Mouse (Mus musculus): Measurements from ENCODE around the gene Wnk1.
"Not testable (repeated sequence)": the region's sequence is repeated elsewhere in the genome, so short reads cannot be mapped to it uniquely, and the experiment has no call there.

The Wnk1 gene

DNA sequence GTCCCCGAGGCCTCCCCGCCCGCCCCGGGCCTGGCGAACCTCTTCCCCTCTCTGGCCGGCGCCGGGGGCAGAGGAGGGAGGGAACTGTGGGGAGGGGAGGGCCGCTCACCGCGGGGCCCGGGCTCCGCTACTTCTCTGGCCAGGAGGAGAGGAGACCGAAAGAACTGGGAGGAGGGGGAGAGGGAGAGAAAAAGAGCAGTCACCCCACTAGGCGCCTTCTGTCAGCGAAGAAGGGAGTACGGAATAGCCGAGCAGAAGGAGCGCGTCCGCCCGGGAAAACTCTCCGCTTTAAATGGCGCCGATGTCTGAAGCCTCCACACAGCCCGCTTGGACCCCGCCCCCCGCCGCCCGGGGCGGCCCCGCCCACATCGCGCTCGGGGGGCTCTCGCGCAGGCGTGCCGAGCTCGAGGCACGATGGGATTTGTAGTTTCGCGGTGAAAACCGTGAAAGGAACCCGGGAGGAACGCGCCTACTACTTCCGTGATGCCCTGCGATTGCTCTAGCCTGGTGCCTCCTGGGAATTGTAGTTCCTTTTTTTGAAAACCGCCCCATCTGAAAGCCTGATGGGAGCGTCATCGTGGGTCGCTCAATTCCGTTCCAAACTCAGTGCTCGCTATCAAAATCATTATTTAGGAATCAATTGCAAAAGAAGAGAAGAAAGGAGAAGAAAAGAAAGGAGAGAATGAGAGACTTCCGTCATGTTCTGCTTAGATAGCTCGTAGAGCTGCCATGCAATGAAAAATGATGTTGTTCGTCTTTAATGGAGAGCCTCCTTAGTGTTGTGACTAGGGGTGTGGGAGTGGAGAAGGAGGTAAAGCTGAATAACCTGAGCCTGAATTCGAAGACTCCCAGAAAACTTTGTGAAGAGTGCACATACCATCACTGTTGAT lies at the start of gene Wnk1:
Gene Wnk1 (minus strand): TSS at position 307 of the 890 bp plus-strand sequence.
- peak; percentile 97 for DNase-seq (ENCODE audit: low spot score)

DNA sequence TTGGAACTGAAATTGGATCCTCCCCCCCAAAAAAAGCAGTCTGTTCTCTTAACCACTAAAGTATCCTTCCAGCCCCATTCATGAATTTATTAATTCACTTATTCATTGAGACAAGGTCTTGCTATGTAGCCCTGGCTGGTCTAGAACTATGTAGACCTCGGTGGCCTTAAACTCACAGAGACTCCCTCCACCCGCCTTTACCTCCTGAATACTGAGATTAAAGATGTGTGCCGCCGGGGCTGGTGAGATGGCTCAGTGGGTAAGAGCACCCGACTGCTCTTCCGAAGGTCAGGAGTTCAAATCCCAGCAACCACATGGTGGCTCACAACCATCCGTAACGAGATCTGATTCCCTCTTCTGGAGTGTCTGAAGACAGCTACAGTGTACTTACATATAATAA lies 48.6 kb upstream of the Wnk1 start:
- DNase-seq (ENCODE audit: low spot score) = not testable (repeated sequence)

DNA sequence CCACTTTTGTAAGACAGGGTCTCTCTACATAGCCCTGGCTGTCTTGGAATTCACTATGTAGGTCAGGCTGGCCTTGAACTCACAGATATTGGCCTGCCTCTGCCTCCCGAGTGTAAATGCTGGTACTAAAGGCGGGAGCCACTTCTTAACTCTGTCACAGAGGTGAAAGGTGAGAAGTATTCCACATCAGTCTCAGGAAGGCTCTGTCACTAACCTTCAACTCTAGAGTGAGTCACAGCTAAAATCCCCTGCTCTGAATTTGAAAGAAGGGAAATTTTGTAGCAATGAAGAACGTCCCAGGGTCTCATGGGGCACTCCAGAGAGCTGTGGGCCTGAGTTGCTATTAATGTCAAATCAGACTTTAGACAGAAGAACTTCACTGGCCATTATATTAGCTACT lies 47.4 kb upstream of the Wnk1 start:
- DNase-seq (ENCODE audit: low spot score) = no peak

DNA sequence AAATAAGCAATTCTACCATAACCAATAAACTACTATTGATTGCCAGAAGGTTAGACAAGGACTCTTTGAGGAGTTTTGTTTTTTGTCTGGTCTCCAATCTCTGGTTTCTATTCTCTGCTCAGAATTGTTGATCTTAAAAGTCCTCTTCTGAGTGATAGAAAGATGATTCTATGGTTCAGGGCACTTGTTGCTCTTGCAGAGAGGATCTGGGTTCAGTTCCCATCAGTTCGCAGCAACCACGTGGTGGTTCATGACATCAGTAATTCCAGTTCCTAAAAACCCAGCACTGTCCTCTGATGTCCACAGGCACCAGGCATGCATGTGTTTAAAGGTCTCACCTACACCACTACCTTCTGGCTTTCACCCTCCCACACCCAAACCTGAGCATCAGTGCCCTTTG lies 46.5 kb upstream of the Wnk1 start:
- no peak for DNase-seq (ENCODE audit: low spot score)

DNA sequence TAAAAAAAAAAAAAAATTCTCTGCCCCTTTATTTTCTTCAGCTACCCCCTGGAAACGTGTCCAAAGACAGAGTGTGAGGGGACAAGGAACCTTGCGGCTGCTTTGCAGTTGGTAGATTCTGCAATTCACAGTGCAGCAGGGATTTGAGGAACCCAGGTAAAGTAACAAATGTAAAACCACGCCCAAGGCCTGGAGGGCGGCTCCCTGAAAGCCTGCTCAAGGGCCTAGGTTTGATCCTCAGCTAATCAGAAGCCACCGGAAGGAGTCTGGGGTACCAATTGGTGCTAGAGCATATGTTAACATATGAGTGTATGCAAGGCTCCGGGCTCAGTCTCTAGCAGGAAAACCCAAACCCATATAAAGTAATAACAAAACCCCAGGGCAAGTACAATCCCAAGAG lies 45.0 kb upstream of the Wnk1 start:
- DNase-seq (ENCODE audit: low spot score) = no peak

DNA sequence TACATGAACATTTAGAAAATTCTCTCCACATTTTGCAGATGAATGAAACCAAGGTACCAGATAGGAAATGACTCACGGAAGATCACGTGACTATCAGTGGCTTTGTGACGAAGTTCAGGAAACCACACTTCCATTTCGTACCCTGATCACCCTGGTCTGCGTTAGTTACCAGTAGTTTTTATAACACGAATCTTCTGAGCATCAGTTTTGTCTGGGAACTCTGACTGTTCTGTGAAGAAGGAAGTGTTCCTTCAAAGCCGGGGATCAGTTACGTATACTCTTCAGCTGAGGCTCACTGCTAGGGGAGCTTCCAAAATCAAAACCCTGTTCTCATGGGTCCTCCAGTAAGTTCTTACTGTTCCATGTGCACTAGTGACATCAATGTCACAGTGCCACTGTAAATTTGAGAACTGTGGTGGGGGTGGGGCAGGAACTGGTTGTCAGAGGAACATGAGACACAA lies 44.5 kb upstream of the Wnk1 start:
- no peak for DNase-seq (ENCODE audit: low spot score)

DNA sequence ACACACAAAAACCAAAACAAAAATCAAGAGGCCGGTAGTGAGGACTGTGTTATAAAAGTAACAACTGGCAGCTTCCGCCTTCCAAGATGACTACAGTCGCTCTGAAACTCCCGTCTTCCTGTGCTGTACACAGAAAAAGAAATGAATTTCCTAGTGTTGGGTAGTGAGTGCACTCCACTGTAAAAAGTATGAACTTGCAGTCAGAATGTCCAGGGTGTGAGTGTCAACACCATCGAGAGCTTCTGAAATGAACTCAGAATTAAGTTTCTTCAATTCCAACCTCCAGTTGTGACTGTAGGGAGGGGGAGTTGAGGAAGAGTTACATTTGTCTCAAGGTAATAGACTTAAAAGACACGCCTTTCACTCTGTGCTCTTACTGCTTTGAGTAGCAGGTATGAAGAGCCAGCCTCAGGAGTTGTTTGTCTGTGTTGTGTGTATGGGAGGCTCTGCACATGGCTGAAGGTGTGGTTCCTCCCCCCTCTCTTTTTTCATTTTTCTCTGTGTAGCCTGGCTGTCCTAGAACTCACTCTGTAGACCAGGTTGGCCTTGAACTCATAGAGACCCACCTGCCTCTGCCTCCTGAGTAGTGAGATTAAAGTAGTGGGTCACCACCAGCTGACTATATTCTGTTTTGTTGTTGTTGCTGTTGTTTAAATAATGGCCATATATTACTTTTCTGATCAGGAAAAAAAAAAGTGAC lies 43.9 kb upstream of the Wnk1 start:
- no peak for DNase-seq (ENCODE audit: low spot score)

DNA sequence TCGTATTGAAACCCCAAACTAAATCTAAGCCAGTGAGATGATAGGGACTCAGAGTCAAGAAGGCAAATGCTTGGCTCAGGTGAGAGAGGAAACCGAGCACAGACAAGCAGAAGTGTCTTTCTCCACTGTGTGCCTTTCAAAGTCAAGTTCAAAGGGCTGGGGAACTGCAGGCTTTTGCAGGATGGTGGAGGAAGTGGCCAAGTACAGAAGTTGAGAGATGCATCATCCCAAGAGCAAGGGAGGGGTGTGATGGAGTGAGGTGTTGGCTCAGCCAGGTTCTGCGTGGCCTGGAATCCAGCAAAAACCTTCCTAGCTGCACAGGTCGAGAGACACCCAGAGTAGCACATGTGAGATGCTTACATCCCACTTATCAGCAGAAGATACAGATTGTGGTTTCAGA lies 43.0 kb upstream of the Wnk1 start:
- DNase-seq (ENCODE audit: low spot score) = no peak

DNA sequence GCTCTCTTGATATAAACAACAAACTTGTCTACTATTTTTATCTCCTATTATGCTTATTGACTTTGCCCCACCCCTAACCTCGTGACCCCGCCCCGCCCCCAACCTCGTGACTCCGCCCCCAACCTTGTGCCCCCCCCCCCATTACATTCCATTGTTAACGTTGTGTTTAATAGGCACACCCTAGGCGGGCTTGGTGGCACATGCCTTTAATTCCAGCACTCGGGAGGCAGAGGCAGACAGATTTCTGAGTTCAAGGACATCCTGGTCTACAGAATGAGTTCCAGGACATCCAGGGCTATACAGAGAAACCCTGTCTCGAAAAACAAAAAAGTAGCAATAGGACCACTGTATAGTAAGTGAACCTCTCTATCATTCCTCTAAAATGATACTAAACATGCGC lies 41.1 kb upstream of the Wnk1 start:
- DNase-seq (ENCODE audit: low spot score) = no peak

DNA sequence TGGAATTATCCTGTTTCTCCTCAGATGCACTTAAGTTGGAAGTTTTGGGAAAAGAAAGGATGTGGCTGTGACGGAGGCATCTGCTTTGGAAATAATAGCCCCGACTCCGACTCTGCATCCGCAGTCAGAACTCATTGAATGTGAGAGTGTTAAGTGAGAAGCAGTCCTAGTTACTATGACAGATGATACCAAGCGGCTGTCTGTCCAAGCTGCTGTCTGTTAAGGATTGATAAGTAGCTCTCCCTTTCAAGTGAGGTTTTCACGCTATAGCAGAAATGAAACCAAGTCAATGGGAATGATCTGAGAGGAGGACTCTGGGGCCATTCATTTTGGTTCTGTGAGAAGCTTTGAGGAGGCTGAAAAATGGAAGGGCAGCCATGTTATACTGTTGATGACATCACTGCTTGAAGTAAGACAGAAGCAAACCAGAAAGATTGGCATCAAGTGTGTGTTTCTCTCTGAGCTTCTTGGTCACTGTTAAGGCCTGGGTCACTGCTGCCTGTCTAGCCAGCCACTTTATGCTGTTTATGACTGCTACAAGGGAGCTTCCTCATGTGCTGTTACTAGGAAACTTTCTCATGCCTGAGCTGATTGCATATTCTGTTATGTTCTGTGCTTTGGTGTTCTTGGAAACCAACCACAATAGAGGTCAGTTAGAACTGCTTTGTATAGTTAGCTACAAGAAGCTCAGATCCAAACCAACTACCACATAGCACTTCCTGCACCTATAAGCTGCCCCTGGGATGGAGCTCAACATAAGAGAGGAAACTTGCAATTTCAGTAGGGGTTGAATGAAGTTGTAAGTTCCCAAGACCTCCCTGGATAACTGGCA lies 38.4 kb upstream of the Wnk1 start:
- no peak for DNase-seq (ENCODE audit: low spot score)

DNA sequence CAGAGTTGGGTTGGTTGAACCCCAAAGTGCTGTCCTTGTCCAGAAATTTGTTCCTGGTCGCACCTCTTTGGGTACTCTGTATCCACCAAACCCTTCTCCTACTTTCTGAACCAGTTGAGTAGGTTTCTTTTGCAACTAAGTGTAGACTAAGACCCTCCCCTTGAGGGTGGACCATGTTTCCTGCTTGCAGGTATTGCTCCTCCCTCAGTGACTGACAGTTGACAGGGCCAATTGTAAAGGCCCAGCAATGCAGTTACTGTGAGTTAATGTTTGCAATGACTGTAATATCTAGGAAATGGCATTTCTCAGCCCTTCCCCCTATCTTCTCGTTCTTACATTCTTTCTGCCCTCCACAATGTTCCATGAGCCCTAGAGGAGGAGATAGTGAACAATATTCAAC lies 34.2 kb upstream of the Wnk1 start:
- no peak for DNase-seq (ENCODE audit: low spot score)

DNA sequence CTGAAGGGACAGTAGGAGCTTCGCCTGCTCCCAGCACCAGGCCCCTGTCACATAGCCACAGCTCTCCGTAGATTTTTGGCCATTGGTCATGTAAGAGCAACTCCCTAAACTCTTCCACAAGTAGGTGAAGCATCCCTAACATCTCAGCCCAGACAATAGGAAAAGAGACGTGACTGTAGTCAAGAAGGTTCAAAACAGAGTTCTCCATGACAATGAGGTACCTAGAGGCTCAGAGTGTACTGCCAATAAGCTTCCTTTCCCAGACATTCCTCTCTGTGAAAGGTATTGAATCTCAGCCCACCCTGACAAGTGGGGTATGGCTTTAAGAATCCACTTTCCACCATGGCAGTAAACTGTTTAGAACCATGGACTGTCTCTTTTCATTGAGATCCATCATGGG lies 31.1 kb upstream of the Wnk1 start:
- DNase-seq (ENCODE audit: low spot score) = no peak

DNA sequence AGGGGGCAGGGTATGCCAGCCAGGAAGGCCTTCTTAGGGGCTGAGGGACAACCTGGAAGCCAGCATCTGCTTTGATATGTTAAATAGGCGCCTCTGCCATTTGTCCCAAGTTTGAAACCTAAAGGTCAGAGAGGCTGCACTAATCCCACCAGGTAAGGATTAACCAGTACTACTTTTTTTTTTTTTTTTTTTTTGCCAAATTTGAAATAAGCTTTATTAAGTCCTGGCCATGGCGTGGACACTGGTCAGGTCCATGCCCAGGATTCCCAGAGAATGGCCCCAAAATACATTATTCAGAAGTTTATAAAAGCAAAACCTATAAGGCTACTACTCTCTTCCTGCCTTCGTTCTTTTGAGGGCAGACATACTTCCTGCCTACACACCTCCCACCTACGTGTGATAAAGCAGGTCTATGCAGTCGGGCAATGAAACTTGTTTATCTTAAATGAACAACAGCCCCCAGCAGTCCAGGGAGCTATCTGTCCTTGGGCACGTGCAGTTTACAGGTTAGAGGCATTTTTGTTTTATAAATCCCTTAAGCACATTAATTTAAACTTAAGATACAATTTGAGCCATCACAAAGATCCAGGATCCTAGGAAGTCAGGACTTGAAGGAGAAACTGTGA lies 27.2 kb upstream of the Wnk1 start:
- DNase-seq (ENCODE audit: low spot score) = no peak

DNA sequence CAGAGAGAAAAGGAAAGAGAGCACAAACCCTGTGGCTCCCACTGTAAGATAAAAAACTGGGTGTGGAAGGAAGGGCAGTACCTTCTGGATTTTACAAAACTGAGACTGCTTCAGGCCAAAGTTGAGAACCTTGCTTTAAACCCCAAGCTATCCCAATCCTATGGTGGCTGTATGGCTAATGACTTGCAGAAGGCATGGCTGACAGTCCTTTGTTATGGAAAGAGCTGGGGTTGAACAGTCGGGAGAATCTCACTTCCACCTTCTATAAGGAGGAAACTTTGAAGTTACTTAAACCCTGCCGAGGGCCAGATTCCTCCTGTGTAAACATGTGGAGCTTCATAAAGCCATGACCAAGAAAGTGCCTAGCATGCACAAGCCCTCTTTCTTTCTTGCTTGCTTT lies 26.2 kb upstream of the Wnk1 start:
- DNase-seq (ENCODE audit: low spot score) = no peak

DNA sequence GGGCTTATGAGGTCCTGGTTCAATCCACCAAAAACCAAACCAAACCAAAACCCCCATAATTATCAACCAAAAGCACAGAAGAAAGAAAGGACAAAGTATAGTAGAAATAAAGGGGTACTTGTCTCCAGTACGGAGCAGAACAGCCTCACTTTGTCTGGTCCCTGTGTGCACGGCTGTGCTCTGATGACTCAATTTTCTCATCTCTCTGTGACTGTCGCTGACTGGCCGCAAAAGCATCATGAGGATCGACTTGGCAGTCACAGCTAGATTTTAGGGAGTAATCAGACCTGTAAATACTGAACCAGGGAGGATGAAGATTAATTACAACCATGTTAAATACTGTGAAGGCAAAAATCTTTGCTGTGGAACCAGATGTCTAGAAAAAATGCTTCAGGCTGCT lies 24.5 kb upstream of the Wnk1 start:
- no peak for DNase-seq (ENCODE audit: low spot score)

DNA sequence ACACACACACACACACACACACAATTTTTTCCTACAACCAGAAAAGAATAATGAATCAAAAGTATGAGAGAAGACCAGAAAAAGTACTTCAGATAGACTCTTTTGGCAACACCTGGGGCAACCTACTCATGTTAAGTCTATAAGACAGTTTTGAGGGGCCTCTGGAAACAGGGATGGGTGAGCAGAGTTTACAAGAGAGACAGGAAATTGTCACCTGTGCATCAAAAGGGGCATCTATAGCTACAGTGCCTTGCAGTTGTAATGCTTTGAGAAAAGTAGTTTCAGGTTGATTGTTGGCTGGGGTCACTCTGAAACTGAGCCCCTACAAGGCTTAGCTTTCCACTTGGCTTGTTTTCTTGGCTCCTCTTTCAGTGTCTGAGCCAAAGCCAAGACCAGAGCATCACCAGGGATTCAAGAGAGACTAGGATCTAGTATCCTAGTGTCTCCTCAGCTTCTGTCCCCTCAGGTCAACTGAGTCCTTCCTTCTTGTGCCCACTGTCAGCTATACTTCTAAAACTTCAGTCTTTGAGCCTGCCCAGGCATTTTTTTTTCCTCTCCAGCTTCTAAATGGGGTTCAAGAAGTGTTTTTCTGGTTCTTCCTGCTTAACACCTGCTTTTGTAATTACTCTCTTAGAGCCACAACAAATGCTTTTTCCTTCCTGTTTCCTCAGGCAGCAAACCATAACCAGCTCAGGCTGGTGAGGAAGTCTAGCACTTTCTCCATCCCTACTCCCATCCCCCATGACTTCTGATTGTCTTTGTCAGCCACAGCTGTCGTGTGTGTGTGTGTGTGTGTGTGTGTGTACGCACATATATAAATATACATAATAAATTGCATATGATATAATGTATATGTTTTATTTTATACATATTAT lies 17.4 kb upstream of the Wnk1 start:
- DNase-seq (ENCODE audit: low spot score) = no peak

DNA sequence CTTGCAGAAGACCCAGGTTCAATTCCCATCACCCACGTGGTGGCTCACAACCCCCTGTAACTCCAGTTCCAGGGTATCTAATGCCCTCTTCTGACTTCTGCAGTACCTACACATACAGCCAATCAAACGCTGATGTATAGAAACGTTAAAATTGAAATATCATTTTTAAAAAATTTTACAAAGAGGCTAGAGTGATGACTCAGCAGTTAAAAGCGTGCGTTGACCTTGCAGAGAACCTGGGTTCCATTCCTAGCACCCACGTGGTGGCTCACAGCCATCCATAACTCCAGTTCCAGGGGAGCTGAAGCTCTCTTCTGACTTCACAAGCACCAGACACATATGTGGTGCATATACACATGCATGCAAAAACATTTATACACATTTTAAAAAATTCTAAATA lies 15.9 kb upstream of the Wnk1 start:
- no peak for DNase-seq (ENCODE audit: low spot score)

DNA sequence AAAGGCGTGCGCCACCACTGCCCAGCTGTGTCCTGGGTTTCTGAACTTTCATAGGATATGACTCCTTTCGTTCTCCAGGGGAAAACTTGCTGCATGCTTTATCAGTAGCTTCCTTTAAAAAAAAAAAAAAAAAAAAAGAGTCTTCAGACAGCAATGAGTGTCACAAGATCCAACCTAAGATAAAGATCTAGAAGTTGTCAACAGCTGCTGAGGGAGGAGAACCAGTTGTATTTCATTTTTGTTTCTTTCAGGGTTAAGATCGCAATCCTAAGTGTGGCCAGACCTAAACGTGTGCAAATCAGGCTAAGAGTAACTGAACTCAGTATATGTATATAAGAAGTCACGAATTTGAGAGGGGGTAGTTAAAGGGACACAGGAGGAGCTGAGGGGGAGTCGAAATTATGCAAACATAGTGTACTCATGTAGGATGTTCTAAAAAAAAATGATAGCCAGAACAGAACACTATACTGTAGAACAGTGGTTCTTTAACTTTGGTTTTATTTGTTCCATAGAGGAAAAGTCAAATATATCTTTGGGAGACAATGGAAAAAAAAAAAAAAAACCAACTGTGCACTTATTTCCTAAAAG lies 9.3 kb upstream of the Wnk1 start:
- DNase-seq (ENCODE audit: low spot score) = no peak

DNA sequence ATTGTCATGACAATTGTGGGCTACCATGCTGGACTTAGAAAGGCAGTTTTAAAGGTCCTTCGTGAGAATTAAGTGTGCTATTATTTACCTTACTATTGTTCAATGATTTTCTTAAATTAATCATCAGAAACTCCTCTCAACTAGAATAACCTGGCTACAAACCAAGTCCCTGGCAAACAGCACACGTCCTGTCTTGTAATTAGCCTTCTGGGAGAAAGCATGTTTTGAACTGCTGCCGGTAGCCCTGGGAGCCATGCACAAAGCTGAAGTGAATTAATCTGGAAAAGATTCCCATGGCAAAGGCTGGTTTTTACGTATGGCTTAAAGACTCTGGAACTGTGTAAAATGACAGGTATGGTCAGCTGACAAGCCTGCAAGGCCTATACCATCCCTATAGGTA lies 6.9 kb upstream of the Wnk1 start:
- no peak for DNase-seq (ENCODE audit: low spot score)

DNA sequence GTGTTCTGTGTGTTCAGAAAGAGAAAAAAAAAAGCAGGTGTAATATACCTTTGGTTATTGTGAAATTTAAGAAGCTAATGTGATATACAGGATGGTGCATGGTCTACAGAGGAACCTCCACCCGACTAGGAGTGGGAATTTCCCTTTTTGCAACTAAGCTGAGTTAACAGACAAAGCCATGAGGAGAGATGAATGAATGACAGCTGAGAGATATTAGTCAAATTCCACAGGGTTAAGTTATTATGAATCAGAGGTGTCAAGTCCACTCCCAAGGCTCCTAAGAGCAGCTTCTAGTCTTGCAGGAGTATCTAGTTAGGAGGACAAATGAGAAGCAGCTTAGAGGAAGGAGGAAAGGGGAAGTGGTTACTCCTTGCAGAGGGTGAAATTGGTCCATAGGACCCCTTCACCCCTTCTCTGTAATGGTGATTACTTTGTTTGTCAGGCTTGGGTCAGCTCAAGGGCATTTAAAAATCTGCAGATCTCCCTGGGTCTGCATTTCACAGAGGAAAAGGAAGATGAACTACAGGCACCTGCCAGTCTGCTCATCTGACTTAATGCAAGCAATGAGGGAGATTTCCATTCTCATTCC lies 4.3 kb upstream of the Wnk1 start:
- no peak for DNase-seq (ENCODE audit: low spot score)

DNA sequence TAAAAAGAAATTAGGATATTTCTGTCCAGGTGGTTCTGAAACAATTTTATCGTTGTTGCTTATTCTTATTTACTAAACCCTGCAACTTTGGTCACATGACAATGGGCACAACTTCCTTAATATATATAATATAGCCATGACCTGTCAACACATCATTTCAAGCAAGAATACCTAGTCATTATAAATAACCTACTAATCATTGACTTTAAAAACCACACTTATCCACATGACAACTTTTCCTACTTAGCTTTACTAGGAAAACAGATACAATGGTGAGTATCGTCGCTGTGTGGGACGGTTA lies 2.0 kb upstream of the Wnk1 start:
- no peak for DNase-seq (ENCODE audit: low spot score)

Measured in testis, postnatal 14 days (tissue).